Mouse (Mus musculus) left cerebral cortex, adult 18-20 months (tissue): ENCODE results near the gene Mbl2. TPM values are rescaled to one million over a fixed set of nuclear protein-coding genes. Genes with fewer than 3 reads are reported as not detected.

Experiments
- microRNA-seq, 2 experiments: library from miRNA; unstranded; fragments of <30 nt; microRNA quantifications; one replicate each; pipeline ENCODE4 v1.2.0; 2021
- total RNA-seq, 2 experiments: library from RNA; stranded (reverse); gene quantifications; 2 replicates each; pipeline ENCODE4 v1.2.3; 2021

The Mbl2 gene
- total RNA-seq, 2 experiments from 2014 or later = not detected

Small RNA genes within 50 kb of the gene (microRNA-seq; reads per million reads assigned to microRNA genes)
- gene Gm24108 = 0 reads per million in 2 experiments

Other genes with a start within 250 kb of the Mbl2 start
- not detected for gene Trpd52l3, start 229.2 kb upstream of the Mbl2 start, total RNA-seq
- gene Uhrf2, start 202.4 kb upstream of the Mbl2 start, total RNA-seq = 10 to 100 TPM; 51.5 to 57.7 TPM
- gene Gldc, start 57.5 kb upstream of the Mbl2 start, total RNA-seq = 10 to 100 TPM; 23.1 to 23.7 TPM